Mouse (Mus musculus) neural tube, embryonic 11.5 days (tissue): ENCODE results near the gene Pdk2. TPM values are rescaled to one million over a fixed set of nuclear protein-coding genes. Genes with fewer than 3 reads are reported as not detected.

ENCODE experiments used
- ATAC-seq: fragments of 200-750 bp; cut with Nextera tagmentation; 2 replicates; pipeline ENCODE4 v1.8.0; 2017; ENCODE audit warnings: moderate number of reproducible peaks, mild to moderate bottlenecking, moderate TSS enrichment, moderate library complexity; ENCODE audit not compliant: insufficient read depth, low FRiP score, low TSS enrichment
- DNase-seq: peaks from one replicate; pipeline ENCODE4 v3.0.0-alpha.2; 2015; ENCODE audit warnings: low spot score
- H3K27ac ChIP-seq: fragments of 300-500 bp; sonication (generic); 2 replicates; pipeline ENCODE4 v1.5.1; 2014; ENCODE audit warnings: low read depth, mild to moderate bottlenecking, low read length
- H3K27me3 ChIP-seq: fragments of 300-500 bp; sonication (generic); 2 replicates; pipeline ENCODE4 v1.6.1; 2014; ENCODE audit warnings: mild to moderate bottlenecking, low read length, mixed read lengths; ENCODE audit not compliant: control insufficient read depth, insufficient read depth
- H3K36me3 ChIP-seq: fragments of 300-500 bp; sonication (generic); 2 replicates; pipeline ENCODE4 v1.6.1; 2014; ENCODE audit warnings: mild to moderate bottlenecking, low read length, moderate library complexity, mixed read lengths; ENCODE audit not compliant: control insufficient read depth, insufficient read depth
- H3K4me1 ChIP-seq: fragments of 300-500 bp; sonication (generic); 2 replicates; pipeline ENCODE4 v1.6.1; 2014; ENCODE audit warnings: low read length, mixed read lengths; ENCODE audit not compliant: control insufficient read depth, insufficient read depth
- H3K4me2 ChIP-seq: fragments of 300-500 bp; sonication (generic); 2 replicates; pipeline ENCODE4 v1.6.1; 2014; ENCODE audit warnings: low read depth, mild to moderate bottlenecking, moderate library complexity
- H3K4me3 ChIP-seq: fragments of 300-500 bp; sonication (generic); 2 replicates; pipeline ENCODE4 v1.5.1; 2014; ENCODE audit warnings: low read depth, low read length
- H3K9ac ChIP-seq: fragments of 300-500 bp; sonication (generic); 2 replicates; pipeline ENCODE4 v1.6.1; 2014; ENCODE audit warnings: mild to moderate bottlenecking, low read length
- H3K9me3 ChIP-seq: fragments of 300-500 bp; sonication (generic); 2 replicates; pipeline ENCODE4 v1.6.1; 2016; ENCODE audit warnings: low read length; ENCODE audit not compliant: control insufficient read depth
- WGBS: fragments of 180-500 bp; shearing (Covaris S2); extraction: QIAGEN DNeasy Blood & Tissue Kit; methylation state at CpG from one replicate; pipeline ENCODE4 v1.1.7; 2014; 5-methylcytosine and 5-hydroxymethylcytosine counted together
- polyA plus RNA-seq: library from polyadenylated mRNA; unstranded; fragments of >200 nt; fragmentation: Nextera tagmentation; extraction: Ambion mirVana; gene quantifications from 2 replicates; pipeline ENCODE4 v1.2.1, GENCODE M21; 2014

The Pdk2 gene
- polyA plus RNA-seq, 1 experiment from 2014 or later: 16.2 TPM

GRCm38 (mm10) chr11:94996984-94997383 lies 44.2 kb downstream of the Pdk2 start:
- H3K4me1 ChIP-seq: peaks cover 59% of the 10 kb centered on the region
- H3K4me2 ChIP-seq: no peak overlapping the region
- H3K9me3 ChIP-seq: no peaks in the 10 kb centered on the region
- DNase-seq: no peak
- H3K4me3 ChIP-seq: peak overlapping the region; percentile 6; the same call in 1 of the 2 replicates
- WGBS: 98% methylated on average over 6 of the region's 6 CpGs
- H3K27ac ChIP-seq: no peak overlapping the region
- H3K27me3 ChIP-seq: no peaks in the 10 kb centered on the region
- H3K36me3 ChIP-seq: peaks cover 11% of the 10 kb centered on the region
- ATAC-seq: no peak
- no peak overlapping the region for H3K9ac ChIP-seq

GRCm38 (mm10) chr11:94996101-94996500 lies 45.1 kb downstream of the Pdk2 start:
- Histone ChIP-seq H3K36me3 (peaks cover 9% of the 10 kb centered on the region; the same call in 1 of the 2 replicates), H3K4me3 (no peak overlapping the region), H3K4me2 (no peak overlapping the region), H3K27me3 (no peaks in the 10 kb centered on the region), H3K4me1 (peaks cover 56% of the 10 kb centered on the region), H3K9ac (no peak overlapping the region), H3K9me3 (no peaks in the 10 kb centered on the region), H3K27ac (no peak overlapping the region)
- no peak for ATAC-seq
- no peak for DNase-seq
- 87% methylated on average over 8 of the region's 8 CpGs for WGBS

- H3K9ac ChIP-seq: no peak overlapping the region; the same call in 1 of the 2 replicates
- 85% methylated on average over 11 of the region's 11 CpGs for WGBS
- peak overlapping the region; percentile 98 for H3K4me3 ChIP-seq
- no peak overlapping the region for H3K27ac ChIP-seq
- H3K4me2 ChIP-seq: peak overlapping the region; percentile 100
- no peak for DNase-seq
- no peak for ATAC-seq
- H3K9me3 ChIP-seq: no peaks in the 10 kb centered on the region
- H3K36me3 ChIP-seq: peaks cover 6% of the 10 kb centered on the region; the same call in 1 of the 2 replicates
- H3K4me1 ChIP-seq: peaks cover 54% of the 10 kb centered on the region
- no peaks in the 10 kb centered on the region for H3K27me3 ChIP-seq
These were observed 46.0 kb downstream of the Pdk2 start for GRCm38 (mm10) chr11:94994947-94995772.

DNA sequence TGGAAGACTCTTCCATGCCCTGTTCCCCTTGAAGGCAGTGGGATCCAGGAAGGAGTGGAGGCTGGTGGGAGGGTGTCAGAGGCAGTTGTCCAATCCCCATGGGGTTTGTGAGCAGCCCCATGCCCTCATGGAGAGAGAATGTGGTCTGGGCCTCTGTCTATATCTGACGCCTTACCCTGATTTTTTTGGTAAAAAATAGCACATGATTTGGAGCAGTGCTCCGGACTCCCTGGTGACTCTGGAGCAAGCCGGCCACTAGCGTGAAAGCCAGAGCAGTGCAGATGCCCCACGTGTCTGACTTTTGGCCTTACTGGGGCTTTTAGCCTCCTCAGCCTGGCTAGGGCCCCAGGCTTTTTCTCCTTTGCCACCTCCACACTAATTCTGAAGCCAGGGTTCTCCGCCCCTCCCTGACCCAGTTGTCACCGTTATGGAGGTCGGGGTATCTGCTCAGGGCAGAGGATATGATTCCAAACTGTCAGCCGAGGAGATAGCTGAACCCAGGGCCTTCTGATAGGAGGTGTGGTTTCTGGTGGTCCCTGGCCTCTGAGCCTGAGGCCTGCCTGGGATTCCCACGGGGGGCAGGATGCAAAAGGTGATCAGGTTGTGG lies 46.8 kb downstream of the Pdk2 start:
- Histone ChIP-seq H3K27ac (no peak overlapping the region), H3K4me1 (peaks cover 52% of the 10 kb centered on the region), H3K4me2 (peak overlapping the region; percentile 100), H3K27me3 (no peaks in the 10 kb centered on the region), H3K9ac (peak overlapping the region; percentile 96), H3K9me3 (no peaks in the 10 kb centered on the region), H3K36me3 (peaks cover 5% of the 10 kb centered on the region; the same call in 1 of the 2 replicates), H3K4me3 (peak overlapping the region; percentile 98)
- ATAC-seq (no peak), DNase-seq (no peak)
- 50% methylated on average over 10 of the region's 10 CpGs for WGBS

GRCm38 (mm10) chr11:94992754-94993606 lies 48.2 kb downstream of the Pdk2 start:
- no peak for DNase-seq
- Histone ChIP-seq H3K4me2 (peak overlapping the region; percentile 100), H3K9me3 (no peaks in the 10 kb centered on the region), H3K4me1 (peaks cover 51% of the 10 kb centered on the region), H3K4me3 (peak overlapping the region; percentile 98), H3K36me3 (peaks cover 2% of the 10 kb centered on the region; the same call in 1 of the 2 replicates), H3K27me3 (no peaks in the 10 kb centered on the region), H3K27ac (no peak overlapping the region), H3K9ac (peak overlapping the region; percentile 96)
- no peak for ATAC-seq
- 2% methylated on average over 22 of the region's 22 CpGs for WGBS

DNA sequence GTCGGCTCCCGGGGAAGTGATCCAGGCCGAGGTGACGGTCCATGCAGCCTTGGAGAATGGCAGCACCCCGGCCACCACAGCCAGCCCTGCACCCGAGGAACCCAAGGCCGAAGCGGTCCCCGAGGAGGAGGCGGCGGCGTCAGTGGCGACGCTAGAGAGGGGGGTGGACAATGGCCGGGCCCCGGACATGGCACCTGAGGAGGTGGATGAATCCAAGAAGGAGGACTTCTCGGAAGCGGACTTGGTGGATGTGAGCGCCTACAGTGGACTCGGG lies 48.7 kb downstream of the Pdk2 start:
- H3K27ac ChIP-seq: no peak overlapping the region
- H3K9me3 ChIP-seq: no peaks in the 10 kb centered on the region
- DNase-seq: no peak
- peak overlapping the region; percentile 98 for H3K4me3 ChIP-seq
- under 1% methylated on average over 20 of the region's 20 CpGs for WGBS
- H3K36me3 ChIP-seq: no peaks in the 10 kb centered on the region; the same call in 1 of the 2 replicates
- H3K27me3 ChIP-seq: no peaks in the 10 kb centered on the region
- peak overlapping the region; percentile 96 for H3K9ac ChIP-seq
- no peak for ATAC-seq
- H3K4me2 ChIP-seq: peak overlapping the region; percentile 100
- H3K4me1 ChIP-seq: peaks cover 51% of the 10 kb centered on the region

- peaks cover 51% of the 10 kb centered on the region for H3K4me1 ChIP-seq
- peak; percentile 53 for DNase-seq
- WGBS: under 1% methylated on average over 89 of the region's 99 CpGs
These were observed 49.3 kb downstream of the Pdk2 start for GRCm38 (mm10) chr11:94991641-94992479.

More at GRCm38 (mm10) chr11:94991641-94992479, 49.3 kb downstream of the Pdk2 start:
- Histone ChIP-seq H3K4me2 (peak overlapping the region; percentile 100), H3K27me3 (no peaks in the 10 kb centered on the region), H3K9me3 (no peaks in the 10 kb centered on the region), H3K4me3 (peak overlapping the region; percentile 98), H3K9ac (peak overlapping the region; percentile 96), H3K27ac (peak overlapping the region; percentile 89), H3K36me3 (no peaks in the 10 kb centered on the region)
- ATAC-seq: no peak
